Mouse (Mus musculus) olfactory bulb, adult 2 months (tissue): ENCODE measurements at regions not wholly inside any gene's neighbourhood (a gene's known extent, or its start where the extent isn't known, plus 50 kb on each side); places are given as distances from the start of the nearest gene placed in this dataset.

ENCODE experiments used
- CTCF ChIP-seq: fragments of 200-500 bp; IDR thresholded peaks from 2 replicates; pipeline ENCODE4 v1.5.1; 2012; ENCODE audit warnings: low read depth, mild to moderate bottlenecking, low read length, moderate library complexity; ENCODE audit not compliant: insufficient read depth
- POLR2A ChIP-seq: fragments of 200-500 bp; IDR thresholded peaks from 2 replicates; pipeline ENCODE4 v1.6.1; 2012; ENCODE audit warnings: mild to moderate bottlenecking, low read depth, low read length, moderate library complexity; ENCODE audit not compliant: insufficient read depth

- no peak for TF ChIP-seq CTCF
- no peak for TF ChIP-seq POLR2A
These were observed 165.0 kb downstream of the D1Ertd622e start for GRCm38 (mm10) chr1:97496915-97497314.
